Mouse (Mus musculus): ENCODE results near the gene Zap70.
"Not testable (repeated sequence)": the region's sequence is repeated elsewhere in the genome, so short reads cannot be mapped to it uniquely, and the experiment has no call there.

The Zap70 gene

DNA sequence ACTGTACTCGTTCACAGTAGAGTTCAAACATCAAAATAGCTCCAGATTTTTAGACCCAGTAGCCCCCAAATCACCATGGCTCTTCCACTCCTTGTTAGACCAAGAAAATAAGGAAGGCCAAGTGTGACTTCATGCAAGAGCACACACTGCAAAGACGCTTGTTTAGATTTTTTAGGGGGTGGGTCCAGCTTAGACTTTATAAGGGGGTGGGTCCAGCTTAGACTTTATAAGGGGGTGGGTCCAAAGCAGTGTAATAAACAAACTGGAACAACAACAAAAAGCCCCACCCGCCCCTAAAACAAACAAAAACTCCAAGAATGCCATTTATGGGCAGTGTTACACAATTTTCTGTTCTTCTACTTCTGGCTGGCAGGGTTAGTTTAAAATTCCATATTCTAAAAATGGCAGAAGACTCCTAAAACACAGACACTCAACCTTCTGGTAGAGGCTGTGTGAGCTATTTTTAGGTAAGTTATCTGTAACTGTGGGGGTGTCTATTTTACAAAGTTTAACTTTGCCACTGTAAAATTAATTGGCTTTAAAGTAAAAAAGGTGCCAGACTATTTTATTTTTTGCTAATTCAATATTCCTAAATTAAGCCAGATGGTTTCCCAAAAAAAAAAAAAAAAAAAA is 38.9 kb downstream of the Zap70 start:
- H3K27me3 ChIP-seq (ENCODE audit: control insufficient read depth, insufficient read depth, low read length, poor library complexity, severe bottlenecking): no peaks in the 10 kb centered on the region
- DNase-seq (ENCODE audit: low read depth, low spot score): no peak
- peaks cover 11% of the 10 kb centered on the region for H3K36me3 ChIP-seq (ENCODE audit: control insufficient read depth, insufficient read depth, low read length, poor library complexity, severe bottlenecking)

DNA sequence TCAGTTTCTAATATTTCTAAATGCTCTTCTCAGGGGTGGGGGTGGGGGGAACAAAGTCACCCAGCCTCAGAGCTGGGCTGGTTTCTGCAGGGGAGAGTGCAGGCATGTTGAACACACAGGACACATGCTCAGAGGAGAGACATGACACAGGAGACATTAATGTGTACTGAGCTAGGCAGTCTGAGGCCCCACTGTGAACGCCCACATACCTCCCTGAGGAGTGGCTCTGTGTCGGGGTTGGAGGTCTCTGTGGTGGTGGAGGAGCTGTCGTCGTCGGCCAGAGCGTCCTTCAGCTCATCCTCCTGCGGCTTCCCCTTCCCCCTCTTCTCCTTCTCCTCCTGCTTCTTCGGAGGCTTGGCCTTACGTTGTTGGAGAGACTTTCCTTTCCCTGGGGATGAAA is 42.7 kb downstream of the Zap70 start:
- Histone ChIP-seq H3K27me3 (ENCODE audit: control insufficient read depth, insufficient read depth, low read length, poor library complexity, severe bottlenecking) (no peaks in the 10 kb centered on the region), H3K36me3 (ENCODE audit: control insufficient read depth, insufficient read depth, low read length, poor library complexity, severe bottlenecking) (peaks cover 19% of the 10 kb centered on the region)
- no peak for DNase-seq (ENCODE audit: low read depth, low spot score)

DNA sequence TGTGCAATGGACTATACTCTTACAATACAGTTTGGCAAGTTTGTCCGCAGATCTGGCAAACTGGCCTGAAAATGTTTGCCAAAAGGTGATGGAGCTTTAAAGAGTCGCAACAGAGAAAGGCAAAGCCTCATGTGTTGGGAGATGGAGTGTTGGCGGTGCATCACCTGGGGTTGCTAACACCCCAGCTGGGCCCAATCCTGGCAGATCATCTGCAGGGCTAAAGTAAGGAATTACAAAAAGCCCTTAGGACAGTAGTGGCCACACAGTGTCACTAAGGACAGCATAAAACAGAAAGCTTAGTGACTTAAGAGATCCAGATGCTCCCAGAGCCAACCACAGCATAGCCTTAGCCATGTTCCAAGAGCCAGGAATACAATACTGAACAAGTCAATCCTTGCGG is 43.2 kb downstream of the Zap70 start:
- no peaks in the 10 kb centered on the region for H3K27me3 ChIP-seq (ENCODE audit: control insufficient read depth, insufficient read depth, low read length, poor library complexity, severe bottlenecking)
- H3K36me3 ChIP-seq (ENCODE audit: control insufficient read depth, insufficient read depth, low read length, poor library complexity, severe bottlenecking): peaks cover 16% of the 10 kb centered on the region
- no peak for DNase-seq (ENCODE audit: low read depth, low spot score)

- Histone ChIP-seq H3K27me3 (ENCODE audit: control insufficient read depth, insufficient read depth, low read length, poor library complexity, severe bottlenecking) (no peaks in the 10 kb centered on the region), H3K36me3 (ENCODE audit: control insufficient read depth, insufficient read depth, low read length, poor library complexity, severe bottlenecking) (peaks cover 16% of the 10 kb centered on the region)
- DNase-seq (ENCODE audit: low read depth, low spot score): no peak
Measured at GRCm38 (mm10) chr1:36806181-36806905, 44.7 kb downstream of the Zap70 start.

DNA sequence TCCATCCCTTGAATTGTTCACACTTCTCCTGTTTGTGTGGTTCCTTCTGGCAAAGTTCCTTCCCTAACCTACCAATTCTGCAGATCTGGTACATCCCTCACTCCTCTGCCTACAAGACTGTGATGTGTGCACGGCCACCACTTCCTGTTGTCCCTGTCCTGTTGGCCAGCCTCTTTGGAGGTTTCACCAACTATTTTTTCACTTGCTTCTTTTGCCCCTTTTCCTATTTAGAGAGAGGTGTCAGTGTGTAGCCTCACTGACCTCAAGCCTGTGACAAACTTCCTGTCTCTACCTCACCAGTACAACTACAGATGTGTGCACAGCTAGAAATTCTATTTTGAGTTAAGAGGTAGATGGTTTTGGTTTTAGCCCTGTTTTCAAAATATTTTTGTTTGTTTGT is 45.5 kb downstream of the Zap70 start:
- Histone ChIP-seq H3K27me3 (ENCODE audit: control insufficient read depth, insufficient read depth, low read length, poor library complexity, severe bottlenecking) (no peaks in the 10 kb centered on the region), H3K36me3 (ENCODE audit: control insufficient read depth, insufficient read depth, low read length, poor library complexity, severe bottlenecking) (peaks cover 16% of the 10 kb centered on the region)
- no peak for DNase-seq (ENCODE audit: low read depth, low spot score)

DNA sequence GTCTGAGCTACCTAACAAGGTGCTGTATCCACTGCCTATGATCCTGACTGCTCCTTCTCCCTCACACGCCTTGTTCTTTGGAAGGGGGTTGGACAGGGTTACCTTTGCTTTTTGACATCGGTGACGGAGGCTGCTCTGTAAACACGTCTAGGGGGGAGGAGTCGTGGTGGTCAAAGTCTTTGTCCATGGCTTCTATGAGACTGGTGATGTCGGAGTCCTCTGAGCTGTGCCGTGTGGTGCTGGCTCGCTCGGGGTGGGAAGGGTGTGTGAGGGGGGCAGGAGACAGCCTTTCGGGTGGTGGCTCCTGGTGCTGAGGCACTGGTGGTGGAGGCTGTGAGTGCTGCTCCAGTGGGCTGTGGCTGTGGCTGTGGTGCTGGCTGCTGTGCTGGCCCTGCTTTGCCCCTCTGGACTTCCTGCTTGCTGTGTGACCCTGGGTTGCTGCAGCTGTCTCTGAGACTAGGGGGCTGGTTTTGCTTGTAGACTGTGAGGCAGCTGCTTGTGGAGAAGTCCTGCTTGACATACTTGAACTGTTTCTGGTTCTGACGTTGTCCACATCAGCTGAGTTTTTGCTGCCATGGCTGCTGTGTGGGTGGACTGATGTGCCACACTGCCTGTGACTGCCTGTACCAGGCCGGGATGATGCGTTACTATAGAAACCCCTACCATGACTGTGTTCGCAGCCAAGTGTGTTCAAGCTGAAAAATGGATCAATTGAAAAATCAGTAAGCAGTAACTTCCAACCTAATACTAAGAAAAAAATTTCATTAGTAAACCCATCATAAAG is 46.4 kb downstream of the Zap70 start:
- DNase-seq (ENCODE audit: low read depth, low spot score): no peak
- peaks cover 16% of the 10 kb centered on the region for H3K36me3 ChIP-seq (ENCODE audit: control insufficient read depth, insufficient read depth, low read length, poor library complexity, severe bottlenecking)

GRCm38 (mm10) chr1:36811806-36812205 is 50.2 kb downstream of the Zap70 start:
- Histone ChIP-seq H3K27me3 (ENCODE audit: control insufficient read depth, insufficient read depth, low read length, poor library complexity, severe bottlenecking) (no peaks in the 10 kb centered on the region), H3K36me3 (ENCODE audit: control insufficient read depth, insufficient read depth, low read length, poor library complexity, severe bottlenecking) (peaks cover 19% of the 10 kb centered on the region; the same call in 1 of the 2 replicates)
- DNase-seq (ENCODE audit: low read depth, low spot score): no peak

More for the DNA sequence above, 46.4 kb downstream of the Zap70 start:
- no peaks in the 10 kb centered on the region for H3K27me3 ChIP-seq (ENCODE audit: control insufficient read depth, insufficient read depth, low read length, poor library complexity, severe bottlenecking)

GRCm38 (mm10) chr1:36813415-36813814 is 51.8 kb downstream of the Zap70 start:
- DNase-seq (ENCODE audit: low read depth, low spot score): no peak

GRCm38 (mm10) chr1:36814271-36814903 is 52.8 kb downstream of the Zap70 start:
- H3K36me3 ChIP-seq (ENCODE audit: control insufficient read depth, insufficient read depth, low read length, poor library complexity, severe bottlenecking): peaks cover 12% of the 10 kb centered on the region
- no peaks in the 10 kb centered on the region for H3K27me3 ChIP-seq (ENCODE audit: control insufficient read depth, insufficient read depth, low read length, poor library complexity, severe bottlenecking)
- DNase-seq (ENCODE audit: low read depth, low spot score): no peak

More at GRCm38 (mm10) chr1:36813415-36813814, 51.8 kb downstream of the Zap70 start:
- peaks cover 12% of the 10 kb centered on the region for H3K36me3 ChIP-seq (ENCODE audit: control insufficient read depth, insufficient read depth, low read length, poor library complexity, severe bottlenecking)
- H3K27me3 ChIP-seq (ENCODE audit: control insufficient read depth, insufficient read depth, low read length, poor library complexity, severe bottlenecking): no peaks in the 10 kb centered on the region

- no peak for DNase-seq (ENCODE audit: low read depth, low spot score)
- no peaks in the 10 kb centered on the region for H3K27me3 ChIP-seq (ENCODE audit: control insufficient read depth, insufficient read depth, low read length, poor library complexity, severe bottlenecking)
- peaks cover 14% of the 10 kb centered on the region for H3K36me3 ChIP-seq (ENCODE audit: control insufficient read depth, insufficient read depth, low read length, poor library complexity, severe bottlenecking)
Measured at GRCm38 (mm10) chr1:36815166-36815565, 53.6 kb downstream of the Zap70 start.

DNA sequence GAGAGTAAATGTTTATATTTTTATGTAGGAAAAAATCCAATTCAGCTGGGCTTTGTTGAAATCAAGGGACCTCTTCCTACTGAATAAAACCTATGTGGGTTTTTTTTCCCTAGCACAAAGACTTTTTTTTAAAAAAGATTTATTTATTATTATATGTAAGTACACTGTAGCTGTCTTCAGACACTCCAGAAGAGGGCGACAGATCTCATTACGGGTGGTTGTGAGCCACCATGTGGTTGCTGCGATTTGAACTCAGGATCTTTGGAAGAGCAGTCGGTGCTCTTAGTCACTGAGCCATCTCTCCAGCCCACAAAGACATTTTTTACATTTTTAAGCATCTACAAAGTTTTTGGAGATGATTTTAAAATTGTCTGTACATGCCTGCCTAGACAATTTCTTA is 60.3 kb downstream of the Zap70 start:
- not testable (repeated sequence) for H3K27me3 ChIP-seq (ENCODE audit: control insufficient read depth, insufficient read depth, low read length, poor library complexity, severe bottlenecking); DNase-seq (ENCODE audit: low read depth, low spot score)
- peaks cover 26% of the 10 kb centered on the region for H3K36me3 ChIP-seq (ENCODE audit: control insufficient read depth, insufficient read depth, low read length, poor library complexity, severe bottlenecking)

- Histone ChIP-seq H3K27me3 (ENCODE audit: control insufficient read depth, insufficient read depth, low read length, poor library complexity, severe bottlenecking) (no peaks in the 10 kb centered on the region), H3K36me3 (ENCODE audit: control insufficient read depth, insufficient read depth, low read length, poor library complexity, severe bottlenecking) (peaks cover 29% of the 10 kb centered on the region)
- DNase-seq (ENCODE audit: low read depth, low spot score): no peak
Measured at GRCm38 (mm10) chr1:36824356-36824755, 62.8 kb downstream of the Zap70 start.

DNA sequence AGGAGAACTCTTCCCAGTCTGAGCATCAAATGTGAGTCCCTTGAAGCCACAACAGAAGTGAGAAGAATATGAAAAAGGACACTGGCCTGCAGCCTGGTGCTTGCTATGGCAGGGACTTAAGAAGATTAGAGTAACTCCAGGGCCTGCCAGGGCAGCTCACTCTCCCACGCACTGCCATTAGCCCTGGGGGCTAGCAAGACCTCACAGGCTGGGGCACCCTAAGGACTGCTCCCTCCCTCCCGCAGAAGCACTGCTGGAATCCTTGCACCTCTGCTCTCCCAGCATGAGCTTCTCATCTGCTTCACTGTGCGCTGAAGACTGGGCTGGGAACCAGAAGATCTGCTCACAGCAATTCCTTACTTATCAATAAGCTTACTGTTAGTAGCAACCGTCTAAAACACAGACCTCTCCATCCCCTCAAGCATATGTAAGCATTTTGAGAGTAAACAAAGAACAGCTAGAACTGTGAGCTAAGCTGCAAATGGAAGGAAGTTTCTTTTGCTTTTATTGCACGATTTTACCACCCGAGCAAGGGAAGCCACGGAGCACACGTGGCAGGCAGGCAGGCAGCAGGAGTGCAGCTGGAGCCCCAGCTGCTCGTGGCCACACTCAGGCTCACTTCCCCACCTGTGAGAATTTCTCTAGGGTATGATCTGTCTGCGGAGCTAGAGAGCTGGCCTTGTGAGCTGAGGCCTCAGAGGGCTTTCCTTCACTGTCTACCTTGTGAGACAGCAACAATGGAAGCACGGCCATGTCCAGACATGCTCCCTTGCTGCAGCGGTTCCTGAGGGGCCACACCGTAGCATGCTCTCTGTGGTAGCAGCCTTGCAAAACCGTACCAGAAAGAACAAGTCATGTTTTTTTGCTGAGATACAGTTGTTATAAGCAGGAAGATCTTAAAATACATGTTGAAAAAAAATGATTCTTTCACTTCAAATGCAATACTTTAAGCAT is 69.6 kb downstream of the Zap70 start:
- H3K36me3 ChIP-seq (ENCODE audit: control insufficient read depth, insufficient read depth, low read length, poor library complexity, severe bottlenecking): peaks cover 36% of the 10 kb centered on the region
- peak; percentile 9 for DNase-seq (ENCODE audit: low read depth, low spot score)
- no peaks in the 10 kb centered on the region for H3K27me3 ChIP-seq (ENCODE audit: control insufficient read depth, insufficient read depth, low read length, poor library complexity, severe bottlenecking)

Measured in splenic B cell, adult 2 months (primary cell).